Mouse (Mus musculus): ENCODE measurements around the gene Vmn1r22. TPM values are rescaled to one million over a fixed set of nuclear protein-coding genes. Genes with fewer than 3 reads are reported as not detected.

Vmn1r22 gene
- total RNA-seq (2023), result not detected

DNA sequence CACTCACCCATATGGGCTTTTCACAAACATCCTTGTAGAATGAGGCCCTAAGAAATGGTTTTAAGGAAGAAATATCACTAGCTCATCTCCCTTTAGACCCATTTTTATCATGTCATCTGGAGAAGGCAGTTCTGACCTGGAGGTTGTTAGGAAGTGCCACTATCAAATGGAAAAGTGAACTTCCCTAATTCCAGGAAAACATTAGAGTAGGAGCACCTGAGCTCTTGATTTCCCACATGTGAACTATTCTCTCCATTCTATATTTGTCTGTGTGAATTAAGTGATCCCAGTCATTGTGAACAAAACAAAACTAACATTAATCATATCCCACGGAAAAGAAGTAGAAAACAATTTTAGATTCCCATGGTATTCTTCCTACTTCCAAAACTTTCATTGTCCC is at the start of gene Vmn1r22:
Gene Vmn1r22 (minus strand): TSS at position 101 of the 400 bp plus-strand sequence.

DNA sequence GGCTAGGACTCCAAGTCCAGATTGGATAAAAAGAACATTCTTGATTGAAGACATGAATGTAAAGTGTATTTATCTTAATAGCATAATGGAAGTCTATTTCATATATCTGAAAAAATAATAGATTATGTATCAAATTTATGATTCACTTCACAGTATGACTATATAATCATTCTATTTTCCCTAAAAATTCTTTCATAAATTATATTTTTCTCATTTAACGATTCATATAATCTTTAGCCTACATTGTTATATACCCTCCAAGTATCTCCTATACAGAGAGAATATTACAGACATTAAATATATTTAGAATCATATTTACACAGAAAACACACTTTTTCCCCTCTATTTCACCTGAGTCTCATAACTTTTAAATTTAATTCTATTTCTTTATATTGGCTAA is 18.9 kb upstream of the Vmn1r22 start, which contains the start of gene Vmn1r23:
Gene Vmn1r23 (minus strand): TSS at position 101 of the 400 bp plus-strand sequence.

DNA sequence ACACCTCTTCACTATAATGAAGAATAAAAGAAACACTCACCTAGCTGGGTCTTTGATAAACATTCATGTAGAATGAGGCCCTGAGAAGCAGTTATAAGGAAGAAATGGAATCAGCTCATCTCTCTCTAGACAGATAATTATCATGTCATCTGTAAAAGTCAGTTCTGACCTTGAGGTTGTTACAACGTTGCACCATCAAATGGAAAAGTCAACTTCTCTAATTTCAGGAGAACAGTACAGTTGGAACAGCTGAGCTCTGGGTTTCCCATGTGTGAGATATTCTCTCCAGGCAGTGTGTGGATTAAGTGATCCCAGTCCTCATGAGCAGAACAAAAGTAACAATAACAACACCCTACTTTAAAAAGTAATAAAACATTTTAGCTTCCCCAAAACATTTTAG is 57.5 kb downstream of the Vmn1r22 start, which contains the start of gene Vmn1r21:
Gene Vmn1r21 (minus strand): TSS at position 58 of the 400 bp plus-strand sequence.

Other genes starting within 250 kb of the Vmn1r22 start
- gene Pyurf, start 215.9 kb downstream of the Vmn1r22 start, total RNA-seq (2023), result 1 to 10 TPM; 1.8 to 1.9 TPM
- gene Lancl2, start 205.5 kb downstream of the Vmn1r22 start, total RNA-seq (2023), result 10 to 100 TPM; 10.6 to 11.6 TPM
- gene Vopp1, start 82.9 kb downstream of the Vmn1r22 start, total RNA-seq (2023), result 10 to 100 TPM; 14.1 to 15.4 TPM
- gene Vmn1r21, start 57.7 kb downstream of the Vmn1r22 start, total RNA-seq (2023), result not detected
- gene Vmn1r23, start 18.8 kb upstream of the Vmn1r22 start, total RNA-seq (2023), result not detected
- gene Vmn1r24, start 53.5 kb upstream of the Vmn1r22 start, total RNA-seq (2023), result not detected
- gene Vmn1r25, start 72.8 kb upstream of the Vmn1r22 start, total RNA-seq (2023), result not detected
- gene Vmn1r26, start 107.1 kb upstream of the Vmn1r22 start, total RNA-seq (2023), result not detected

Measured in neutrophil, adult 59 days (primary cell).